Mouse (Mus musculus) kidney, postnatal 0 days (tissue): Measurements from ENCODE around the gene Trpm3. TPM values are rescaled to one million over a fixed set of nuclear protein-coding genes. Genes with fewer than 3 reads are reported as not detected.

Source experiments
- ATAC-seq: fragments of 200-750 bp; cut with Nextera tagmentation; replicated peaks from 2 replicates; pipeline ENCODE4 v1.8.0; 2017; ENCODE audit warnings: low read depth, moderate number of reproducible peaks, moderate TSS enrichment, moderate library complexity; ENCODE audit not compliant: low FRiP score
- DNase-seq: peaks from one replicate; pipeline ENCODE4 v3.0.0-alpha.2; 2016; ENCODE audit warnings: low spot score
- H3K27ac ChIP-seq: fragments of 300-500 bp; sonication (generic); 2 replicates; pipeline ENCODE4 v1.5.1; 2014; ENCODE audit warnings: mild to moderate bottlenecking
- H3K27me3 ChIP-seq: fragments of 300-500 bp; sonication (generic); 2 replicates; pipeline ENCODE4 v1.6.1; 2014; ENCODE audit warnings: low read length, mixed read lengths; ENCODE audit not compliant: insufficient read depth
- H3K36me3 ChIP-seq: fragments of 300-500 bp; sonication (generic); 2 replicates; pipeline ENCODE4 v1.6.1; 2014; ENCODE audit warnings: low read length, mixed read lengths; ENCODE audit not compliant: insufficient read depth
- H3K4me1 ChIP-seq: fragments of 300-500 bp; sonication (generic); replicated peaks from 2 replicates; pipeline ENCODE4 v1.6.1; 2014; ENCODE audit warnings: antibody characterized with exemption, low read length, mixed read lengths; ENCODE audit not compliant: insufficient read depth
- H3K4me2 ChIP-seq: fragments of 300-500 bp; sonication (generic); 2 replicates; pipeline ENCODE4 v1.6.1; 2014; ENCODE audit warnings: mild to moderate bottlenecking, low read length, moderate library complexity, mixed read lengths
- H3K4me3 ChIP-seq: fragments of 300-500 bp; sonication (generic); replicated peaks from 2 replicates; pipeline ENCODE4 v1.5.1; 2014; ENCODE audit warnings: low read depth, low read length
- H3K9ac ChIP-seq: fragments of 300-500 bp; sonication (generic); 2 replicates; pipeline ENCODE4 v1.6.1; 2014; ENCODE audit warnings: low read depth, low read length
- H3K9me3 ChIP-seq: fragments of 300-500 bp; sonication (generic); replicated peaks from 2 replicates; pipeline ENCODE4 v1.6.1; 2016; ENCODE audit warnings: low read length, inconsistent platforms, mixed read lengths
- CTCF ChIP-seq: IDR thresholded peaks from 2 replicates; pipeline ENCODE4 v1.5.1; 2016; ENCODE audit warnings: antibody characterized with exemption, low read depth, mild to moderate bottlenecking, moderate library complexity
- WGBS: fragments of 180-500 bp; shearing (Covaris S2); extraction: QIAGEN DNeasy Blood & Tissue Kit; methylation state at CpG from one replicate; pipeline ENCODE4 v1.1.7; 2014; 5-methylcytosine and 5-hydroxymethylcytosine counted together
- polyA plus RNA-seq: library from polyadenylated mRNA; unstranded; fragments of >200 nt; fragmentation: Nextera tagmentation; extraction: Ambion mirVana; gene quantifications from 2 replicates; pipeline ENCODE4 v1.2.1, GENCODE M21; 2015

Gene Trpm3
- polyA plus RNA-seq, 1 experiment from 2014 or later, result 2.1 TPM

- H3K4me2 ChIP-seq, result no peak overlapping the region
- no peaks in the 10 kb centered on the region for H3K27me3 ChIP-seq
- no peak overlapping the region for H3K9ac ChIP-seq
- H3K27ac ChIP-seq, result no peak overlapping the region
- no peak for TF ChIP-seq CTCF
- DNase-seq, result no peak
- H3K4me3 ChIP-seq, result no peak overlapping the region
- no peaks in the 10 kb centered on the region for H3K9me3 ChIP-seq
- H3K4me1 ChIP-seq, result no peaks in the 10 kb centered on the region
- no peaks in the 10 kb centered on the region for H3K36me3 ChIP-seq
- no peak for ATAC-seq
- WGBS, result 85% methylated on average over 2 of the region's 2 CpGs
Measured at GRCm38 (mm10) chr19:22611621-22612020, 472.8 kb downstream of the Trpm3 start.

GRCm38 (mm10) chr19:22615367-22615766 is 476.5 kb downstream of the Trpm3 start:
- Histone ChIP-seq H3K4me3 (no peak overlapping the region), H3K9me3 (0 out of 2 replicates have a peak, but pooled peaks cover 4% of the 10 kb centered on the region), H3K4me1 (no peaks in the 10 kb centered on the region), H3K4me2 (no peak overlapping the region), H3K27me3 (no peaks in the 10 kb centered on the region), H3K27ac (no peak overlapping the region), H3K9ac (no peak overlapping the region), H3K36me3 (no peaks in the 10 kb centered on the region)
- 90% methylated on average over 6 of the region's 6 CpGs for WGBS
- TF ChIP-seq CTCF, result no peak
- ATAC-seq (no peak), DNase-seq (no peak)

- TF ChIP-seq CTCF, result no peak
- WGBS, result 69% methylated on average over 3 of the region's 3 CpGs
- Histone ChIP-seq H3K9ac (no peak overlapping the region), H3K27ac (no peak overlapping the region), H3K9me3 (no peaks in the 10 kb centered on the region), H3K27me3 (no peaks in the 10 kb centered on the region), H3K4me2 (no peak overlapping the region), H3K36me3 (no peaks in the 10 kb centered on the region), H3K4me1 (no peaks in the 10 kb centered on the region), H3K4me3 (no peak overlapping the region)
- ATAC-seq (no peak), DNase-seq (no peak)
Measured at GRCm38 (mm10) chr19:22624801-22625513, 486.1 kb downstream of the Trpm3 start.

- WGBS, result 57% methylated on average over 3 of the region's 3 CpGs
- H3K4me3 ChIP-seq, result no peak overlapping the region
- ATAC-seq, result no peak
Measured at GRCm38 (mm10) chr19:22628878-22629277, 490.0 kb downstream of the Trpm3 start.

GRCm38 (mm10) chr19:22631316-22631715 is 492.5 kb downstream of the Trpm3 start:
- WGBS, result 60% methylated on average over 6 of the region's 6 CpGs
- Histone ChIP-seq H3K4me2 (peak overlapping the region; percentile 19; the same call in 1 of the 2 replicates), H3K27me3 (no peaks in the 10 kb centered on the region), H3K4me1 (no peaks in the 10 kb centered on the region), H3K36me3 (no peaks in the 10 kb centered on the region), H3K4me3 (no peak overlapping the region), H3K9ac (no peak overlapping the region), H3K27ac (no peak overlapping the region), H3K9me3 (no peaks in the 10 kb centered on the region)
- ATAC-seq (no peak), DNase-seq (peak; percentile 75)
- TF ChIP-seq CTCF, result peak; percentile 82

More at GRCm38 (mm10) chr19:22628878-22629277, 490.0 kb downstream of the Trpm3 start:
- no peak for TF ChIP-seq CTCF
- Histone ChIP-seq H3K9me3 (no peaks in the 10 kb centered on the region), H3K9ac (no peak overlapping the region), H3K27ac (no peak overlapping the region), H3K4me1 (no peaks in the 10 kb centered on the region), H3K4me2 (no peak overlapping the region), H3K36me3 (no peaks in the 10 kb centered on the region), H3K27me3 (no peaks in the 10 kb centered on the region)
- no peak for DNase-seq

- H3K36me3 ChIP-seq, result no peaks in the 10 kb centered on the region
- 14% methylated on average over 10 of the region's 10 CpGs for WGBS
- DNase-seq, result peak; percentile 45
- no peaks in the 10 kb centered on the region for H3K4me1 ChIP-seq
- H3K4me3 ChIP-seq, result no peak overlapping the region
- H3K9me3 ChIP-seq, result no peaks in the 10 kb centered on the region
- H3K9ac ChIP-seq, result no peak overlapping the region
- H3K27ac ChIP-seq, result no peak overlapping the region
- H3K4me2 ChIP-seq, result no peak overlapping the region
- no peak for TF ChIP-seq CTCF
- no peaks in the 10 kb centered on the region for H3K27me3 ChIP-seq
- ATAC-seq, result no peak
Measured at GRCm38 (mm10) chr19:22635635-22636034, 496.8 kb downstream of the Trpm3 start.
